Mouse (Mus musculus) gastrocnemius, adult 2 months (tissue): ENCODE results near the gene Scn11a. TPM values are rescaled to one million over a fixed set of nuclear protein-coding genes. Genes with fewer than 3 reads are reported as not detected.

Experiments
- DNase-seq: peaks from one replicate; pipeline ENCODE4 v3.0.0; 2022
- H3K27ac ChIP-seq: fragments of 200-600 bp; 2 replicates; pipeline ENCODE4 v1.8.1; 2022; ENCODE audit warnings: mild to moderate bottlenecking
- H3K4me3 ChIP-seq: fragments of 200-600 bp; 2 replicates; pipeline ENCODE4 v1.8.1; 2022; ENCODE audit warnings: mild to moderate bottlenecking, moderate library complexity
- CTCF ChIP-seq: fragments of 200-600 bp; IDR thresholded peaks from 2 replicates; pipeline ENCODE4 v1.8.1; 2022; ENCODE audit warnings: antibody characterized with exemption, mild to moderate bottlenecking, moderate library complexity
- intact Hi-C: fragments of 180-260 bp; cut with DNase I; formaldehyde crosslinking; loops from one replicate; pipeline ENCODE4 v1.15.1; 2025
- total RNA-seq, 2 experiments: library from RNA; stranded (reverse); gene quantifications; 2 replicates each; pipeline ENCODE4 v1.2.3; 2021

Scn11a gene
- total RNA-seq, 2 experiments from 2014 or later: not detected

DNA sequence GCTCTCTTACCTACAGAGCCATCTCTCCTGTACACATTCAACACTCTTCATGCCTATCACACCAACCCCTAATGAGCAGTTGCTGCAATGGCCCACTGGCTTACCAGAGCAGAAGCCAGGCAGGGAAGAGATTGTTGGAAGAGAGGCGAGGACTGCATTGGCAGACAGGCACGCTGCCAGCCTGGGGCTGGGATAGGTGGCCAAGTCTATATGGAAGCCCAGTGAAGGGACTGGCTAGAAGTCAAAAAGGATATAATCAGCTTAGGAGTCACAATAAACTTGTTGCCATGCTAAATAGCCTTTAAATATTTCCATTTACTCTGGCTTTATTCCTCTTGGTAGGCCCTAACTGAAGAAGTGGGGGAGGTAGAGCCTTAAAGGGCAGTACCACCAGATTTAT lies 5.7 kb upstream of the Scn11a start:
- intact Hi-C loops: no loop called here
- no peak for TF ChIP-seq CTCF
- Histone ChIP-seq H3K27ac (no peak overlapping the region), H3K4me3 (no peak overlapping the region)
- DNase-seq: no peak

DNA sequence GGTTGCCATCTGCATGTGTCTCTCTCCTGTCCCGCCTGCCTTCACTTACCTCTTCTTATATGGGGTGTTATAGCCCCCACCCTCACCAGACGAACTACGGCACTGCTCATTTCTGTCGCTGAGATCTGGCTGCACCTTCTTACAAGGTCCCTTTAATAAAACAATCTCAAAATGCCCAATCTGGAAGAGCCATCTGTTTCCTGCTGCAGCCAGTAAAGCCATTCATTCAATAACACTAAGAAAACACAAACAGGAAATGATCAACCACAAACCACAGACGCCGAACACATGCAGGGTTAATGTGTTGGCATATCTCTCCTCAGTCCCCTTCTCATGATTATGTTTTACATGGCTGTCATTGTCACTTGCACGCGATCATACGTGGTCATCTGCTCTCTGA lies 1.5 kb downstream of the Scn11a start:
- intact Hi-C loops: no loop called here
- TF ChIP-seq CTCF: no peak
- no peak for DNase-seq
- Histone ChIP-seq H3K4me3 (peak overlapping the region; percentile 45), H3K27ac (no peak overlapping the region)

DNA sequence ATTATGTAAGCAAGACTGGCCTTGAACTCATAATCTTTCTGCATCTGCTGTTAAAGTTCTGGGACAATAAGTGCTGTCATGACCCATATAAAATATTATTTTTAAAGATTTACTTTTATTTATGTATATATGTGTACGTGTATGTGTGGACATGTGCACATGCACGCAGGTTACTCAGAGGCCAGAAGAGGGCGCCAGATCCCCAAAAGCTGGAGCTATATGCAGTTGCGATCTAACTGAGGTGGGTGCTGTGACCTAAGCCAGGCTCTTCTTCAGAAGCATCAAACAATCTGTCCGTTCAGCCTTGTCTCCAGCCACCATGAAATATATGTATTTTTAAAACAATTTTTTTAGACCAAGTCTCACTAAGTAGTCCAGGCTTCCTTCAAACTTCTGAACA lies 11.6 kb downstream of the Scn11a start:
- Histone ChIP-seq H3K27ac (no peak overlapping the region), H3K4me3 (no peak overlapping the region)
- DNase-seq: no peak
- TF ChIP-seq CTCF: peak; percentile 17; the same call in 1 of the 2 replicates
- intact Hi-C loops: no loop called here

DNA sequence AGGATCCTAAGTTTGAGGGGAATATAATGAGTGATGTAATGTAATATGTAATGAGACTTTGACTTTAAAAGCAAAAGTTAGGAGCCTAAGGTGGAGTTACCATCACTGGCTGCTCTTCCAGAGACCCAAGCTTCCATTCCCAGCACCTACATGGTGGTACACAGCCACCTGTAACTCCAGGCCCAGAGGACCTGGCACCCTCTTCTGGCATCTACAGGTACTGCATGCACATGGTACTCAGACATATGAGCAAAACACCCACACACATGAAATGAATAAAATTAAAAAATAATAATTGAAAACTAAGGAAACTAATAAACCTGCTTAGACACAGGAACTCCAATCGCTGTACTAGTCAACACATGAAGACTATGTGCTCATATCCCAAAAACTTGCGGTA lies 18.8 kb downstream of the Scn11a start:
- TF ChIP-seq CTCF: peak; percentile 31; the same call in 1 of the 2 replicates
- Histone ChIP-seq H3K4me3 (no peak overlapping the region), H3K27ac (no peak overlapping the region)
- DNase-seq: no peak
- intact Hi-C loops: no loop called here

DNA sequence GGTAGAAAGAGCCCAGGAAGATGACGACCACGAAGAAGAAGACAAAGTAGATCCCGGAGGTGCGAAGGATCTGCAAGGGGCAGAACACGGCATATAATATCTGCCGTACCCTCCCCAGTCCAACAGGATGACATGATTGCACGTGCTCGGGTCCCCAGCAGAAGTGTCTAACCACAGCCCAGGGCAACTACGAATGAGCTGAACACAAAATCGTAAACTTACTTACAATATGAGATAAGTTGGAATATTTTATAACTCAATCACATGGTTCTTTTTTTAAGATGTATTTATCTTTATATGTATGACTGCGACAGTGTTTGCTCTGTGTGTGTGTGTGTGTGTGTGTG lies 20.8 kb downstream of the Scn11a start:
- H3K27ac ChIP-seq: no peak overlapping the region
- intact Hi-C loops: no loop called here
- no peak for DNase-seq
- H3K4me3 ChIP-seq: no peak overlapping the region
- no peak for TF ChIP-seq CTCF

DNA sequence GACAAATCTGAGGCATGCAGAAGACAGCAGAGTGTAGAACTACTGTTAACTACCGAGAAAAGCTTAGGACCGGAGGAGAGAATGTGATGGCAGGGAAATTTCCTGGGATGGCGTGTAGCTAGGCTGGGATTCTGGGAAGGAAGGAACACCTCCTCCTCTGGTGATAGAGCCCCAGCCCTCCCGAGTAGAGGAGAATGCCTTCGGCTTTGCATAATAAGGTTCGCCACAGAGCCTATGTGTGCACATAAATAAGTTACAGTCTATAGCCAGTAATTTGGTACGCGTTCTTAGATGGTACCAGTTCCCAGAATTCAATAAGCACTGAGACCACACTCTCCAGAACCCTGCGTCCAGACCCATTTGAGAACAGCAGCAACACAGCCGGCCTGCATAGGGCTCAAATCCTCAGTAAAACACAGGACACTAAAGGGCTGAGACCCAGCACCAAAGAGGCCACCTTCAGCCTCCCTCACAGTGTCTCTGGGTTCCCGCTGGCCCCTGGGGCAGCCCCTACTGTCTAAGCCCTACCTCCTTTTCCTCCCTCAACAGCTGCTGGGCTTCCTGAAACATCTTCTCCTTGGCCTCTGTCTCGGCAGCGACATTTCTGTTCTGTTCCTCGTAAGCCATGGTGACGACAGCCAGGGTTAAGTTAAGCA lies 21.3 kb downstream of the Scn11a start:
- TF ChIP-seq CTCF: no peak
- Histone ChIP-seq H3K27ac (no peak overlapping the region), H3K4me3 (no peak overlapping the region)
- no peak for DNase-seq
- intact Hi-C loops: no loop called here

DNA sequence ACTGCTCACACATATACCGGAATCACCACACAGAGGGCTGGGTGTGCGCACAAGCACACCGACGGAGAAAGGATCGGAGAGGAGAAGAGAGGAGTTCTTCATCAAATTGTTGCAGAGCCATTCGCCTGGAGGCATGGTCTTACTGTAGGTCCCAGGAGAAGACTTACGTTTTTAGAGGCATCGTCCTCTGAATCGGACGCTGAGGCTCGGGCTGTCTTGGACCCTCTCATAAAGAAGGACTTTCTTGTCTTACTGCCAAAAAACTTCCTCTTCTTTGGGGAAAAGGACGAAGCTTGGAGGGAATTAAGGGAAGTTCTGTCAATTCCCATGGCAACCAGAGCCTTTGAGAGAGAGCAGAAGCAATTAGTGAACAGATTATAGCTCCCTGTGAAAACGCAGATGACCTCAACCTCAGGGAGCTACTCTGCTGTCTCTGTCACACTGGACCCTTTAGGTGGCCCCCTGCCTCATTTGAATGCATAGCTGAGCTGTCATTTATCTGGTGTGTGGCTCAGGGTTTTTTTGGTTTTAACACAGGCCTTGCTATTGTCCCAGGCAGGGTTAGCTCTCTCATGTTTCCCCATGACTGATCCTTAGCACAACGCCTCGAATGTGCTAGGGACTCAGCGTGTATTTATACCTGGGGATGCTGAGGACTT lies 22.0 kb downstream of the Scn11a start:
- Histone ChIP-seq H3K4me3 (no peak overlapping the region), H3K27ac (no peak overlapping the region)
- intact Hi-C loops: no loop called here
- no peak for TF ChIP-seq CTCF
- DNase-seq: no peak

DNA sequence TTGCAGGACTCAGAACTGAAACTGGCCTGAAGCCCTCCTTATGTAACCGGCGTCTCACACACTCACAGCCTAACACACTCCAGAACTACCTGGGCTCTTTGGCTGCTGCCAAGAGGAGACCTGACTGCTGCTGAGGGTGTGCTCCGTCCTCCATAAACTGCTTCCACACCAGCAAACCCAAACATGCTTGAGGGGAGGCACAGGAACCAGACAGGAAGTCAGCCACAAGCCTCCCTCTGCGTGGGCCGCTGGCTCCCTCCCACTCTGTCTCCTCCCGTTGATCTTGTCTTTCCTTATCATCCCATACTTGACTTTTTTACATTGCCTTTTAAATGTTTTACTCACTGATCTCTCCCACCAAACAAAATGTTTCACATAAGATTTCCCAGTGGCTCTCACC lies 23.8 kb downstream of the Scn11a start:
- no peak for TF ChIP-seq CTCF
- DNase-seq: no peak
- intact Hi-C loops: no loop called here

DNA sequence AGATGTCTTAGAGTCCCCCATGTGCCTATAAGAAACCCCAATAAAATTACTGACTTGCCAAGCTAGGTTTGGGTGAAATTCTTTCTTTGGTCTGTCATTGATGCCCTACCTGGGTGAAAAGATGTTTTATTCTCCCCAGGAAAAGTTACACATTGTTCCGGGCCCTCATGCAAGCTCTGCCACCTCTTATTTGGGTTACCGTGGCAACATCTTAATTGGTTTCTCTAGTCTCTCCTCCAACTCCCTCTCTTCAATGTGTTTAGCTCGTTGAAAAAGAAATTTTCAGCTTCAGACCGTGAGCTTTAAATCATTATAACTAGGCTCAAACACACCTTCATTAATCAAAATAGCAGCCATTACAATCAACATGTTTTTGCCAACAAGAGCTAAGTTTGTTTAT lies 28.5 kb downstream of the Scn11a start:
- Histone ChIP-seq H3K4me3 (no peak overlapping the region), H3K27ac (no peak overlapping the region)
- DNase-seq: no peak
- no peak for TF ChIP-seq CTCF
- intact Hi-C loops: no loop called here

More for the DNA sequence above, 23.8 kb downstream of the Scn11a start:
- Histone ChIP-seq H3K4me3 (no peak overlapping the region), H3K27ac (no peak overlapping the region)

DNA sequence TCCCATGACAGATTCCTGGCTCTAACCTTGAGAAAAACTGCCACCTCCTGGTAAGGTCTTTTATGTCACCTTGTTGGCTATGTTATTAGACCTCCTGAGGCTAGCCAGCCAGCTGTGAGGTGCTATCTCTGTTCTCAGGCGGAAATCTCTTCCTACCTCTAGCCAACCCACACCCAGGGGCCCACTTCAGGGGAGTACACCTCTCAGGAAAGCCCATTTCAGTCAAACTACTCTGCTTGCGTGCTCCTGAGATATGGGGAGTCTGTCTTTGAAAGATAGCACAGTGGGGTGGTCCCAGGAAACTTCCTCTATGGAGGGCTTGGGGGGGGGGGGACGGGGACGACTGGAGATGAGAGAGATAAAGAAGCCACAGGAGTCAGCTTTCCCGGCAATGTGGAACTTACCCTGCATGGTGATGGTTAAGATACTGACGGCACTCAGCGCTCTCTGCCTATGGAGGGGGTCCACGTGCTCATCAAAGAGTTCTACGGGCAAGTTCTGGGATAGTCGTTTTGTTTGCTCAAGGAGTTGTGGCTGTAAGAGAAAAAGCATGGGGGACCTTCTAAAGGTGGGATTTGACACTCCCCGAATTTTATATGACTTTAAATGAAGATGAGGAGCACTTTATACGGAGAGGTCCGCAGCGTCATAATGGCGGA lies 29.9 kb downstream of the Scn11a start:
- no peak overlapping the region for H3K27ac ChIP-seq
- no peak overlapping the region for H3K4me3 ChIP-seq
- DNase-seq: no peak
- TF ChIP-seq CTCF: no peak
- intact Hi-C loops: no loop called here

DNA sequence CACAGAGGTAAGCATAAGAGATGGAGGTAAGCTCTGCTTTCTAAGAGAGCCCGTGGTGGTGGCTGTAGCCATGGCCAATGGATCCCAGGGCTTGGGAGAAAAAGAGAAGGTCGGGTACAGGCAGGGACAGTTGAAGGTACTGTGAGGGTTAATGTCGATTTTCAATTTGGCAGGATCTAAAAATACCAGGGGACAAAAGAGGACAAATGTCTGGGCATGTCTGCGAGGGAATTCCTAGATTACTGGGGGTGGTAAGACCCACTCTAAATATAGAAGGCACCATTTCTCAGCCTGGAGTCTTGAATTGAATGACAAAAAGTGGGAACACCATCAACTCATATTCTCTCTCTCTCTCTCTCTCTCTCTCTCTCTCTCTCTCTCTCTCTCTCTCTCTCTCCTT lies 30.8 kb downstream of the Scn11a start:
- intact Hi-C loops: no loop called here
- TF ChIP-seq CTCF: no peak
- DNase-seq: no peak
- H3K27ac ChIP-seq: no peak overlapping the region
- no peak overlapping the region for H3K4me3 ChIP-seq

DNA sequence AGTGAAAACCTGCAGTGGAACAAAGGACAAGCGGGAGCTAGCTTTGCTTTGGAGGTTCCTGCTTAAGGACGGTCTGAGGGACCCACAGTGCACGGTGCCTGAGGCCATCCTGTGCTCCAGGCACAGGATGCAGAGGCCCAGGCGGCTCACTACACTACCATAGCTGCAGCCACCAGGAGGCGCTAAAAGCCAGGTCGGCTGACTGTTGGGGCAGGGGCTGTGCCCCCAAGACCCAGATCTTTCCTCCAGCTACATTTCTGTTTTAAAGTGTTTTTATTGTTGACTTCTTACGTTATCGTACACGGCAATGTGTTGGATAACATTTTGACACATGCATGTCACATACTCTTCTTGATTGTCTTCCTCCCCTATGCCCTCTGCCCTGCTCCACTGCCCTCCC lies 32.8 kb downstream of the Scn11a start:
- intact Hi-C loops: no loop called here
- DNase-seq: no peak
- H3K27ac ChIP-seq: no peak overlapping the region
- peak; percentile 28; the same call in 1 of the 2 replicates for TF ChIP-seq CTCF
- no peak overlapping the region for H3K4me3 ChIP-seq

DNA sequence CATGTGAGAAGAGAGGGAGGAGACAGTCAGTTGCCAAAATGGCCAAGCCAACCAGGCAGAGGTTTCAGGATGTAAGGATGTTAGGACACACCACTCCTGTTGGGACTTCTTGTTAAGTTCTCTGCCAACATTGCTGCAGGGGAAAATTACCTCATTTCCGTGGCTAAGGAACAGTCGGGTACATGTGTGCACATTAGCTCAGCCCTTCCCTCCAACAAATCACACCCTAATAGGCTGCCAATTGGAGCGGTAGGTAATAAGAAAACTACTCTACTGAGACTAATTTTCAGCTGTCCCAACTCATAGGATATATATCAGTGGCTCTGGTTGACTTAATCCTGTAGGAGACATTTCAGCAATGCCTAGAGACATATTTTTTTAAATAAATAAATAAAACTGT lies 44.4 kb downstream of the Scn11a start:
- no peak for TF ChIP-seq CTCF
- DNase-seq: no peak
- intact Hi-C loops: no loop called here
- H3K4me3 ChIP-seq: no peak overlapping the region
- no peak overlapping the region for H3K27ac ChIP-seq
